Mouse (Mus musculus) lung, postnatal 0 days (tissue): ENCODE results near the gene Kdf1. TPM values are rescaled to one million over a fixed set of nuclear protein-coding genes. Genes with fewer than 3 reads are reported as not detected.
A peak's percentile ranks its signal among the peaks of the same experiment; 100 is the strongest.

ENCODE experiments used
- ATAC-seq: fragments of 200-750 bp; cut with Nextera tagmentation; 2 replicates; pipeline ENCODE4 v1.8.0; 2017; ENCODE audit warnings: moderate library complexity
- DNase-seq: peaks from one replicate; pipeline ENCODE4 v3.0.0-alpha.2; 2016; ENCODE audit warnings: low spot score
- H3K27ac ChIP-seq: fragments of 300-500 bp; sonication (generic); 2 replicates; pipeline ENCODE4 v1.5.1; 2014; ENCODE audit warnings: antibody characterized with exemption, mild to moderate bottlenecking, low read length, mixed read lengths
- H3K27me3 ChIP-seq: fragments of 300-500 bp; sonication (generic); replicated peaks from 2 replicates; pipeline ENCODE4 v1.6.1; 2014; ENCODE audit warnings: low read length, mixed read lengths; ENCODE audit not compliant: insufficient read depth
- H3K36me3 ChIP-seq: fragments of 300-500 bp; sonication (generic); 2 replicates; pipeline ENCODE4 v1.6.1; 2014; ENCODE audit warnings: low read length, mixed read lengths; ENCODE audit not compliant: insufficient read depth
- H3K4me1 ChIP-seq: fragments of 300-500 bp; sonication (generic); 2 replicates; pipeline ENCODE4 v1.6.1; 2014; ENCODE audit warnings: antibody characterized with exemption, low read depth, low read length, mixed read lengths; ENCODE audit not compliant: insufficient read depth
- H3K4me2 ChIP-seq: fragments of 300-500 bp; sonication (generic); replicated peaks from 2 replicates; pipeline ENCODE4 v1.6.1; 2014; ENCODE audit warnings: low read depth, mild to moderate bottlenecking, low read length, moderate library complexity, mixed read lengths
- H3K4me3 ChIP-seq: fragments of 300-500 bp; sonication (generic); 2 replicates; pipeline ENCODE4 v1.5.1; 2014; ENCODE audit warnings: low read depth, low read length
- H3K9ac ChIP-seq: fragments of 300-500 bp; sonication (generic); replicated peaks from 2 replicates; pipeline ENCODE4 v1.6.1; 2014; ENCODE audit warnings: low read depth, mild to moderate bottlenecking
- H3K9me3 ChIP-seq: fragments of 300-500 bp; sonication (generic); 2 replicates; pipeline ENCODE4 v1.6.1; 2016; ENCODE audit warnings: low read length, mixed read lengths
- CTCF ChIP-seq: IDR thresholded peaks from 2 replicates; pipeline ENCODE4 v1.5.1; 2016; ENCODE audit warnings: antibody characterized with exemption, mild to moderate bottlenecking
- EP300 ChIP-seq: IDR thresholded peaks from 2 replicates; pipeline ENCODE4 v1.6.1; 2016; ENCODE audit warnings: antibody characterized with exemption, mild to moderate bottlenecking, control low read depth
- WGBS: fragments of 180-500 bp; shearing (Covaris S2); extraction: QIAGEN DNeasy Blood & Tissue Kit; methylation state at CpG from one replicate; pipeline ENCODE4 v1.1.7; 2014; 5-methylcytosine and 5-hydroxymethylcytosine counted together
- polyA plus RNA-seq: library from polyadenylated mRNA; unstranded; fragments of >200 nt; fragmentation: Nextera tagmentation; extraction: Ambion mirVana; gene quantifications from 2 replicates; pipeline ENCODE4 v1.2.1, GENCODE M21; 2015

Gene Kdf1
- polyA plus RNA-seq, 1 experiment from 2014 or later: 24.8 TPM

GRCm38 (mm10) chr4:133488619-133489392 is 30.0 kb upstream of the Kdf1 start:
- DNase-seq (peak; percentile 32), ATAC-seq (peak; percentile 9; the same call in 1 of the 2 replicates)
- Histone ChIP-seq H3K36me3 (no peaks in the 10 kb centered on the region), H3K4me3 (no peak overlapping the region), H3K9me3 (no peaks in the 10 kb centered on the region), H3K27me3 (no peaks in the 10 kb centered on the region), H3K4me2 (no peak overlapping the region), H3K27ac (peak overlapping the region; percentile 86), H3K4me1 (peaks cover 6% of the 10 kb centered on the region; the same call in 1 of the 2 replicates), H3K9ac (no peak overlapping the region)
- WGBS: 65% methylated on average over 20 of the region's 20 CpGs
- TF ChIP-seq CTCF: no peak
- peak; percentile 51; the same call in 1 of the 2 replicates for TF ChIP-seq EP300

GRCm38 (mm10) chr4:133489489-133490245 is 29.1 kb upstream of the Kdf1 start:
- peak; percentile 64 for DNase-seq
- TF ChIP-seq CTCF (no peak; the same call in 1 of the 2 replicates), EP300 (peak; percentile 54)
- Histone ChIP-seq H3K27me3 (no peaks in the 10 kb centered on the region), H3K27ac (peak overlapping the region; percentile 86), H3K36me3 (no peaks in the 10 kb centered on the region), H3K9me3 (no peaks in the 10 kb centered on the region), H3K4me3 (no peak overlapping the region), H3K9ac (no peak overlapping the region), H3K4me2 (no peak overlapping the region), H3K4me1 (peaks cover 9% of the 10 kb centered on the region; the same call in 1 of the 2 replicates)
- WGBS: 30% methylated on average over 4 of the region's 4 CpGs
- peak; percentile 33 for ATAC-seq

GRCm38 (mm10) chr4:133491800-133492199 is 27.0 kb upstream of the Kdf1 start:
- WGBS: 28% methylated on average over 10 of the region's 10 CpGs
- no peak overlapping the region for H3K9ac ChIP-seq

GRCm38 (mm10) chr4:133493895-133494294 is 24.9 kb upstream of the Kdf1 start:
- Histone ChIP-seq H3K4me3 (0 out of 2 replicates have a peak overlapping the region, but pooled peaks have one; percentile 17), H3K4me2 (peak overlapping the region; percentile 54), H3K27ac (peak overlapping the region; percentile 84), H3K9me3 (no peaks in the 10 kb centered on the region), H3K4me1 (peaks cover 23% of the 10 kb centered on the region), H3K27me3 (peaks cover 27% of the 10 kb centered on the region), H3K9ac (no peak overlapping the region), H3K36me3 (no peaks in the 10 kb centered on the region)
- ATAC-seq (peak; percentile 39), DNase-seq (peak; percentile 59)
- WGBS: 12% methylated on average over 10 of the region's 12 CpGs
- TF ChIP-seq CTCF (no peak), EP300 (no peak)

More at GRCm38 (mm10) chr4:133491800-133492199, 27.0 kb upstream of the Kdf1 start:
- H3K4me1 ChIP-seq: peaks cover 9% of the 10 kb centered on the region; the same call in 1 of the 2 replicates
- no peak for TF ChIP-seq CTCF
- peak; percentile 86 for TF ChIP-seq EP300
- no peaks in the 10 kb centered on the region for H3K36me3 ChIP-seq
- peak overlapping the region; percentile 49; the same call in 1 of the 2 replicates for H3K27ac ChIP-seq
- H3K4me2 ChIP-seq: no peak overlapping the region
- H3K9me3 ChIP-seq: no peaks in the 10 kb centered on the region
- no peak overlapping the region for H3K4me3 ChIP-seq
- H3K27me3 ChIP-seq: peaks cover 7% of the 10 kb centered on the region
- ATAC-seq (peak; percentile 61), DNase-seq (peak; percentile 75)

GRCm38 (mm10) chr4:133494432-133494831 is 24.3 kb upstream of the Kdf1 start:
- Histone ChIP-seq H3K27ac (peak overlapping the region; percentile 84), H3K9ac (no peak overlapping the region), H3K36me3 (no peaks in the 10 kb centered on the region), H3K4me2 (peak overlapping the region; percentile 54), H3K27me3 (peaks cover 32% of the 10 kb centered on the region), H3K9me3 (no peaks in the 10 kb centered on the region), H3K4me1 (peaks cover 21% of the 10 kb centered on the region), H3K4me3 (0 out of 2 replicates have a peak overlapping the region, but pooled peaks have one; percentile 17)
- TF ChIP-seq CTCF (peak; percentile 97), EP300 (peak; percentile 41; the same call in 1 of the 2 replicates)
- 3% methylated on average over 12 of the region's 12 CpGs for WGBS
- DNase-seq: peak; percentile 92
- peak; percentile 57 for ATAC-seq

GRCm38 (mm10) chr4:133494867-133495266 is 23.9 kb upstream of the Kdf1 start:
- no peak overlapping the region for H3K4me2 ChIP-seq
- H3K27ac ChIP-seq: no peak overlapping the region
- no peak for ATAC-seq
- H3K4me3 ChIP-seq: no peak overlapping the region
- H3K9ac ChIP-seq: no peak overlapping the region
- TF ChIP-seq EP300 (no peak), CTCF (no peak)
- WGBS: 57% methylated on average over 4 of the region's 4 CpGs
- peaks cover 17% of the 10 kb centered on the region for H3K4me1 ChIP-seq
- DNase-seq: no peak
- H3K36me3 ChIP-seq: no peaks in the 10 kb centered on the region
- H3K9me3 ChIP-seq: no peaks in the 10 kb centered on the region
- peaks cover 37% of the 10 kb centered on the region for H3K27me3 ChIP-seq
